Mouse (Mus musculus) testis, adult 2 months (tissue): ENCODE results near the gene Mmp27. TPM values are rescaled to one million over a fixed set of nuclear protein-coding genes. Genes with fewer than 3 reads are reported as not detected.

Experiments
- H3K27ac ChIP-seq: fragments of 200-500 bp; 2 replicates; pipeline ENCODE4 v1.5.1; 2012; ENCODE audit warnings: low read depth, low read length; ENCODE audit not compliant: control insufficient read depth, insufficient read depth
- H3K27me3 ChIP-seq: fragments of 200-500 bp; 2 replicates; pipeline ENCODE4 v1.6.1; 2012; ENCODE audit warnings: mild to moderate bottlenecking, low read length, moderate library complexity; ENCODE audit not compliant: control insufficient read depth, insufficient read depth
- H3K36me3 ChIP-seq: fragments of 200-500 bp; 2 replicates; pipeline ENCODE4 v1.6.1; 2012; ENCODE audit warnings: mild to moderate bottlenecking, low read length; ENCODE audit not compliant: control insufficient read depth, insufficient read depth
- H3K4me1 ChIP-seq: fragments of 200-500 bp; 2 replicates; pipeline ENCODE4 v1.6.1; 2012; ENCODE audit warnings: low read length; ENCODE audit not compliant: control insufficient read depth, insufficient read depth
- H3K4me3 ChIP-seq: fragments of 200-500 bp; 2 replicates; pipeline ENCODE4 v1.5.1; 2012; ENCODE audit warnings: low read depth, mild to moderate bottlenecking, low read length, moderate library complexity, mixed read lengths; ENCODE audit not compliant: control insufficient read depth
- CTCF ChIP-seq: fragments of 200-500 bp; IDR thresholded peaks from 2 replicates; pipeline ENCODE4 v1.5.1; 2012; ENCODE audit warnings: low read depth, mild to moderate bottlenecking, inconsistent platforms, low read length, moderate library complexity; ENCODE audit not compliant: control insufficient read depth, insufficient read depth, insufficient replicate concordance
- POLR2A ChIP-seq: fragments of 200-500 bp; IDR thresholded peaks from 2 replicates; pipeline ENCODE4 v1.6.1; 2012; ENCODE audit warnings: low read depth, mild to moderate bottlenecking, inconsistent platforms, low read length, moderate library complexity; ENCODE audit not compliant: control insufficient read depth
- polyA plus RNA-seq: library from polyadenylated mRNA; depleted of rRNA; stranded (reverse); fragments of >200 nt; gene quantifications from 2 replicates; pipeline ENCODE4 v1.2.3, GENCODE M21; 2012; rRNA removed

Gene Mmp27
- polyA plus RNA-seq, 1 experiment, result not detected

GRCm38 (mm10) chr9:7604005-7604404 is 32.8 kb downstream of the Mmp27 start:
- Histone ChIP-seq H3K4me1 (no peaks in the 10 kb centered on the region), H3K36me3 (no peaks in the 10 kb centered on the region), H3K4me3 (no peak overlapping the region), H3K27me3 (no peaks in the 10 kb centered on the region), H3K27ac (no peak overlapping the region)
- no peak for TF ChIP-seq POLR2A
- TF ChIP-seq CTCF, result no peak

GRCm38 (mm10) chr9:7605638-7606037 is 34.4 kb downstream of the Mmp27 start:
- Histone ChIP-seq H3K4me3 (no peak overlapping the region), H3K36me3 (no peaks in the 10 kb centered on the region), H3K4me1 (no peaks in the 10 kb centered on the region), H3K27ac (no peak overlapping the region), H3K27me3 (no peaks in the 10 kb centered on the region)
- TF ChIP-seq POLR2A (no peak), CTCF (no peak)

GRCm38 (mm10) chr9:7622582-7622981 is 51.4 kb downstream of the Mmp27 start:
- TF ChIP-seq CTCF (no peak), POLR2A (no peak)
- Histone ChIP-seq H3K27ac (no peak overlapping the region), H3K36me3 (no peaks in the 10 kb centered on the region), H3K4me1 (no peaks in the 10 kb centered on the region), H3K27me3 (no peaks in the 10 kb centered on the region), H3K4me3 (no peak overlapping the region)

GRCm38 (mm10) chr9:7627931-7628330 is 56.7 kb downstream of the Mmp27 start, which contains the start of gene Mmp20:
Gene Mmp20, plus strand, starts transcription at chr9:7628231.
- Histone ChIP-seq H3K27me3 (no peaks in the 10 kb centered on the region), H3K27ac (no peak within 1 kb of the TSS), H3K36me3 (no peaks in the 10 kb centered on the region), H3K4me3 (no peak within 1 kb of the TSS), H3K4me1 (no peaks in the 10 kb centered on the region)
- no peak for TF ChIP-seq POLR2A
- TF ChIP-seq CTCF, result no peak

Other genes starting within 250 kb of the Mmp27 start
- gene Mmp12, start 227.0 kb upstream of the Mmp27 start, polyA plus RNA-seq, result not detected in 2 replicates
- not detected in 2 replicates for gene Mmp1b, start 183.3 kb upstream of the Mmp27 start, polyA plus RNA-seq
- not detected in 2 replicates for gene Mmp3, start 125.6 kb upstream of the Mmp27 start, polyA plus RNA-seq
- gene Mmp10, start 69.0 kb upstream of the Mmp27 start, polyA plus RNA-seq, result not detected in 2 replicates
- not detected in 2 replicates for gene Mmp8, start 12.9 kb upstream of the Mmp27 start, polyA plus RNA-seq
- gene Mmp20, start 56.8 kb downstream of the Mmp27 start, polyA plus RNA-seq, result 0.02 TPM in 1 of 2 replicates, not detected in the other
- 3.0 TPM in 1 of 2 replicates, not detected in the other for gene Mmp7, start 120.7 kb downstream of the Mmp27 start, polyA plus RNA-seq
- gene Tmem123, start 192.6 kb downstream of the Mmp27 start, polyA plus RNA-seq, result 31.8 and 32.8 TPM in 2 replicates